Mouse (Mus musculus) lung, adult 2 months (tissue): Measurements from ENCODE around the gene Fam102a.

Source experiments
- CTCF ChIP-seq: fragments of 200-500 bp; IDR thresholded peaks from 2 replicates; pipeline ENCODE4 v1.5.1; 2011; ENCODE audit warnings: mild to moderate bottlenecking, low read length, control low read depth; ENCODE audit not compliant: insufficient read depth
- POLR2A ChIP-seq: fragments of 200-500 bp; IDR thresholded peaks from 2 replicates; pipeline ENCODE4 v1.6.1; 2011; ENCODE audit warnings: low read depth, mild to moderate bottlenecking, control low read depth, low read length, borderline replicate concordance; ENCODE audit errors: extremely low read depth

DNA sequence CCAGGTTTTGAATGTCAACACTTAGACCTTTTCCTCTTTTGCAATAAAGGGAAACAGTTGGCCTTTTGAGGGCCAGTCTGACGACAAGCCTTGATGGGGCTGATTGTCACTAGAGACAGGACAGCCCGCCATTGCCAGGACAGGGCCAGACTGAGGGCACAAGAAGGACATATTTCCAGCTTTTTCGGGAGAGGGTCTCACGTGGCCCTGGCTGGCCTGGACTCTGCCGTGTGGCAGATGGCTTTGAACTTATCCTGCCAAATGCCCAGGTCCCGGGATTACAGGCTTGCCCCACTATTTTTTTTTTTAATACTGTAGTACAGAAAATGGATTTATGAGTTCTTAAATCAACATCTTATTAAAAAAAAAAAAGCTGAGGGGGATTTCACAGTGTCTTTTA, 56.1 kb downstream of the Fam102a start:
- TF ChIP-seq POLR2A (no peak), CTCF (no peak)
